Mouse (Mus musculus) limb, embryonic 15.5 days (tissue): ENCODE results near the gene Nav3. TPM values are rescaled to one million over a fixed set of nuclear protein-coding genes. Genes with fewer than 3 reads are reported as not detected.

Experiments
- ATAC-seq: fragments of 200-750 bp; cut with Nextera tagmentation; 2 replicates; pipeline ENCODE4 v1.8.0; 2017; ENCODE audit warnings: low read depth, moderate TSS enrichment; ENCODE audit not compliant: insufficient number of reproducible peaks, low FRiP score, low TSS enrichment
- H3K27ac ChIP-seq: fragments of 300-500 bp; sonication (generic); 2 replicates; pipeline ENCODE4 v1.5.1; 2015; ENCODE audit warnings: moderate library complexity, mild to moderate bottlenecking, inconsistent platforms
- H3K27me3 ChIP-seq: fragments of 300-500 bp; sonication (generic); 2 replicates; pipeline ENCODE4 v1.6.1; 2015; ENCODE audit warnings: inconsistent platforms
- H3K36me3 ChIP-seq: fragments of 300-500 bp; sonication (generic); 2 replicates; pipeline ENCODE4 v1.6.1; 2015; ENCODE audit warnings: inconsistent platforms
- H3K4me1 ChIP-seq: fragments of 300-500 bp; sonication (generic); 2 replicates; pipeline ENCODE4 v1.6.1; 2015; ENCODE audit warnings: inconsistent platforms
- H3K4me2 ChIP-seq: fragments of 300-500 bp; sonication (generic); 2 replicates; pipeline ENCODE4 v1.6.1; 2015; ENCODE audit warnings: mild to moderate bottlenecking, inconsistent platforms
- H3K4me3 ChIP-seq: fragments of 300-500 bp; sonication (generic); 2 replicates; pipeline ENCODE4 v1.5.1; 2015; ENCODE audit warnings: mild to moderate bottlenecking, inconsistent platforms
- H3K9ac ChIP-seq: fragments of 300-500 bp; sonication (generic); 2 replicates; pipeline ENCODE4 v1.6.1; 2015; ENCODE audit warnings: inconsistent platforms
- H3K9me3 ChIP-seq: fragments of 300-500 bp; sonication (generic); 2 replicates; pipeline ENCODE4 v1.6.1; 2016; ENCODE audit warnings: inconsistent platforms
- WGBS: fragments of 180-500 bp; shearing (Covaris S2); methylation state at CpG from one replicate; pipeline ENCODE4 v1.1.7; 2015; 5-methylcytosine and 5-hydroxymethylcytosine counted together
- polyA plus RNA-seq: library from polyadenylated mRNA; unstranded; fragments of >200 nt; fragmentation: Nextera tagmentation; extraction: Ambion mirVana; gene quantifications from 2 replicates; pipeline ENCODE4 v1.2.1, GENCODE M21; 2015

Gene Nav3
- polyA plus RNA-seq, 1 experiment from 2014 or later: 8.8 TPM

GRCm38 (mm10) chr10:110160894-110161293, 295.1 kb downstream of the Nav3 start:
- Histone ChIP-seq H3K4me3 (no peak overlapping the region), H3K36me3 (no peaks in the 10 kb centered on the region), H3K4me2 (no peak overlapping the region), H3K4me1 (no peaks in the 10 kb centered on the region), H3K9me3 (no peaks in the 10 kb centered on the region), H3K27ac (no peak overlapping the region), H3K9ac (no peak overlapping the region), H3K27me3 (no peaks in the 10 kb centered on the region)
- ATAC-seq: peak; percentile 24; the same call in 1 of the 2 replicates
- 49% methylated on average over 5 of the region's 5 CpGs for WGBS

GRCm38 (mm10) chr10:110159548-110159947, 296.5 kb downstream of the Nav3 start:
- Histone ChIP-seq H3K27me3 (no peaks in the 10 kb centered on the region), H3K9me3 (no peaks in the 10 kb centered on the region), H3K4me1 (no peaks in the 10 kb centered on the region), H3K9ac (no peak overlapping the region), H3K4me3 (no peak overlapping the region), H3K4me2 (no peak overlapping the region), H3K27ac (no peak overlapping the region), H3K36me3 (no peaks in the 10 kb centered on the region)
- 9% methylated on average over 1 of the region's 1 CpGs for WGBS
- no peak for ATAC-seq

- H3K9ac ChIP-seq: no peak overlapping the region
- H3K4me3 ChIP-seq: no peak overlapping the region
- ATAC-seq: no peak
- H3K36me3 ChIP-seq: no peaks in the 10 kb centered on the region
- H3K4me1 ChIP-seq: no peaks in the 10 kb centered on the region
- WGBS: 62% methylated on average over 3 of the region's 3 CpGs
- no peaks in the 10 kb centered on the region for H3K9me3 ChIP-seq
- no peaks in the 10 kb centered on the region for H3K27me3 ChIP-seq
- no peak overlapping the region for H3K27ac ChIP-seq
- no peak overlapping the region for H3K4me2 ChIP-seq
Observed at GRCm38 (mm10) chr10:110158122-110158521, 297.9 kb downstream of the Nav3 start.

- 47% methylated on average over 1 of the region's 1 CpGs for WGBS
- Histone ChIP-seq H3K36me3 (no peaks in the 10 kb centered on the region), H3K9ac (no peak overlapping the region), H3K27ac (no peak overlapping the region), H3K4me3 (no peak overlapping the region), H3K4me2 (no peak overlapping the region), H3K27me3 (no peaks in the 10 kb centered on the region), H3K9me3 (no peaks in the 10 kb centered on the region), H3K4me1 (no peaks in the 10 kb centered on the region)
- ATAC-seq: no peak
Observed at GRCm38 (mm10) chr10:110156412-110156811, 299.6 kb downstream of the Nav3 start.

- no peaks in the 10 kb centered on the region for H3K9me3 ChIP-seq
- H3K27me3 ChIP-seq: no peaks in the 10 kb centered on the region
- no peak overlapping the region for H3K9ac ChIP-seq
- no peak overlapping the region for H3K27ac ChIP-seq
- H3K4me3 ChIP-seq: no peak overlapping the region
- 81% methylated on average over 2 of the region's 2 CpGs for WGBS
- no peaks in the 10 kb centered on the region for H3K4me1 ChIP-seq
- ATAC-seq: no peak
- no peak overlapping the region for H3K4me2 ChIP-seq
- H3K36me3 ChIP-seq: no peaks in the 10 kb centered on the region
Observed at GRCm38 (mm10) chr10:110155494-110155893, 300.5 kb downstream of the Nav3 start.

GRCm38 (mm10) chr10:110154873-110155237, 301.1 kb downstream of the Nav3 start:
- Histone ChIP-seq H3K27ac (no peak overlapping the region), H3K9ac (no peak overlapping the region), H3K9me3 (no peaks in the 10 kb centered on the region), H3K36me3 (no peaks in the 10 kb centered on the region), H3K4me3 (no peak overlapping the region), H3K27me3 (no peaks in the 10 kb centered on the region), H3K4me2 (no peak overlapping the region), H3K4me1 (no peaks in the 10 kb centered on the region)
- WGBS: 67% methylated on average over 1 of the region's 1 CpGs
- no peak for ATAC-seq

GRCm38 (mm10) chr10:110154001-110154872, 301.8 kb downstream of the Nav3 start:
- Histone ChIP-seq H3K9ac (no peak overlapping the region), H3K4me2 (no peak overlapping the region), H3K4me1 (no peaks in the 10 kb centered on the region), H3K9me3 (no peaks in the 10 kb centered on the region), H3K36me3 (no peaks in the 10 kb centered on the region), H3K4me3 (no peak overlapping the region), H3K27me3 (no peaks in the 10 kb centered on the region), H3K27ac (no peak overlapping the region)
- 83% methylated on average over 6 of the region's 6 CpGs for WGBS
- no peak for ATAC-seq

GRCm38 (mm10) chr10:110120572-110120971, 335.4 kb downstream of the Nav3 start:
- Histone ChIP-seq H3K4me2 (no peak overlapping the region), H3K4me3 (no peak overlapping the region), H3K36me3 (no peaks in the 10 kb centered on the region), H3K4me1 (no peaks in the 10 kb centered on the region), H3K9ac (no peak overlapping the region), H3K9me3 (no peaks in the 10 kb centered on the region), H3K27ac (no peak overlapping the region), H3K27me3 (no peaks in the 10 kb centered on the region)
- ATAC-seq: no peak

- Histone ChIP-seq H3K27ac (no peak overlapping the region), H3K4me1 (no peaks in the 10 kb centered on the region), H3K4me2 (no peak overlapping the region), H3K27me3 (no peaks in the 10 kb centered on the region), H3K9ac (no peak overlapping the region), H3K9me3 (no peaks in the 10 kb centered on the region), H3K4me3 (no peak overlapping the region), H3K36me3 (no peaks in the 10 kb centered on the region)
- no peak for ATAC-seq
- WGBS: 69% methylated on average over 2 of the region's 2 CpGs
Observed at GRCm38 (mm10) chr10:110117341-110117740, 338.7 kb downstream of the Nav3 start.

- no peak for ATAC-seq
- Histone ChIP-seq H3K4me1 (no peaks in the 10 kb centered on the region), H3K4me2 (no peak overlapping the region), H3K9me3 (no peaks in the 10 kb centered on the region), H3K27ac (no peak overlapping the region), H3K27me3 (no peaks in the 10 kb centered on the region), H3K36me3 (no peaks in the 10 kb centered on the region), H3K9ac (no peak overlapping the region), H3K4me3 (no peak overlapping the region)
- WGBS: 77% methylated on average over 5 of the region's 5 CpGs
Observed at GRCm38 (mm10) chr10:110112669-110113458, 343.1 kb downstream of the Nav3 start.

GRCm38 (mm10) chr10:110103255-110103654, 352.7 kb downstream of the Nav3 start:
- no peaks in the 10 kb centered on the region for H3K27me3 ChIP-seq
- H3K4me3 ChIP-seq: no peak overlapping the region
- H3K9me3 ChIP-seq: no peaks in the 10 kb centered on the region
- no peaks in the 10 kb centered on the region for H3K36me3 ChIP-seq
- no peaks in the 10 kb centered on the region for H3K4me1 ChIP-seq
- no peak overlapping the region for H3K4me2 ChIP-seq
- no peak overlapping the region for H3K9ac ChIP-seq
- no peak for ATAC-seq
- H3K27ac ChIP-seq: no peak overlapping the region
- 73% methylated on average over 6 of the region's 6 CpGs for WGBS

GRCm38 (mm10) chr10:110102231-110102630, 353.8 kb downstream of the Nav3 start:
- Histone ChIP-seq H3K36me3 (no peaks in the 10 kb centered on the region), H3K27me3 (no peaks in the 10 kb centered on the region), H3K27ac (no peak overlapping the region), H3K9me3 (no peaks in the 10 kb centered on the region), H3K4me3 (no peak overlapping the region), H3K4me2 (no peak overlapping the region), H3K9ac (no peak overlapping the region), H3K4me1 (no peaks in the 10 kb centered on the region)
- 30% methylated on average over 4 of the region's 4 CpGs for WGBS
- ATAC-seq: 0 out of 2 replicates have a peak, but pooled peaks have one; percentile 7
